Mouse (Mus musculus) 416B (cell line): ENCODE results near the gene Eif5a.
"Not testable (repeated sequence)": the region's sequence is repeated elsewhere in the genome, so short reads cannot be mapped to it uniquely, and the experiment has no call there.

Experiments
- DNase-seq: peaks from one replicate; pipeline ENCODE4 v3.0.0; 2011; ENCODE audit warnings: low read depth

The Eif5a gene

GRCm38 (mm10) chr11:69945997-69946891, 24.5 kb upstream of the Eif5a start:
- no peak for DNase-seq

DNA sequence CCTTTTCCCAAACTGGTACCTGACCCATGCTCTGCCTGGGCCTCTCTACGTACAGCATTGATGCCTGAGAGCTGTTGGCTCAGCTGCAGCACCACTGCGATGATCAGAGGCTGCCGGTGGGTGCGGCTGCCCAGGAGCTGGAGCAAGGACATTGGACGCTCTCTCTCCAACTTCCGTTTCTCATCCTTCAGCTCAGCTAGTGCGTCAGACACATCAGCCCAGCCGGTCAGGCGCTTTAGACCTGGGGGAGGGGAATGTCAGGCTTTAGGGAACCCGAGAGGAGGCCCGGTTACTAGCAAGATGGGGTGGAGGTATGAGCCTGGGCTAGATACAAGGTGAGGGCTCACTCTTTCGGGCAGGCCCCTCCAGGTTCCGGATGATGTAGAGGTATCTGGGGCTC, 23.5 kb upstream of the Eif5a start:
- DNase-seq = no peak

DNA sequence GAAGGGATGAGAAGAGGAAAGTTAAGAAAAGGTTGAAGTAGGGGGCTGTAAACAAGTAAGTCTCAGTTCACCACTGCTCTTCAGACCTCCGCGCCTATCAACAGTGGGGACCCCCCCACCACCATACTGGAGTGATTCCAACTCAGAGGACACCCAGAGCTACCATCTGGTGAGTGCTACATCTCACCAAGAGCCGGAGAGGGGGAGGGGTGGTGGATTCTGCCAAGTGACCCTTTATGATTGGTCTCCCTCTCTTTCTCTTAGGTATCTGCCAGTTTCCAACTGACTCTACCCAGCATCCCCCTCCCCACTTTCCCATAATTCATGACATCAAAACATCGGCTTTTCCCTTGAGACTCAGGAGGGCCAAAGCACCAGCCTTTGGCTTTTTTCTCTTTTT, 19.2 kb upstream of the Eif5a start:
- DNase-seq = no peak

GRCm38 (mm10) chr11:69939731-69940130, 18.0 kb upstream of the Eif5a start:
- no peak for DNase-seq

- no peak for DNase-seq
Observed at GRCm38 (mm10) chr11:69939181-69939580, 17.4 kb upstream of the Eif5a start.

GRCm38 (mm10) chr11:69938401-69938979, 16.7 kb upstream of the Eif5a start:
- no peak for DNase-seq

DNA sequence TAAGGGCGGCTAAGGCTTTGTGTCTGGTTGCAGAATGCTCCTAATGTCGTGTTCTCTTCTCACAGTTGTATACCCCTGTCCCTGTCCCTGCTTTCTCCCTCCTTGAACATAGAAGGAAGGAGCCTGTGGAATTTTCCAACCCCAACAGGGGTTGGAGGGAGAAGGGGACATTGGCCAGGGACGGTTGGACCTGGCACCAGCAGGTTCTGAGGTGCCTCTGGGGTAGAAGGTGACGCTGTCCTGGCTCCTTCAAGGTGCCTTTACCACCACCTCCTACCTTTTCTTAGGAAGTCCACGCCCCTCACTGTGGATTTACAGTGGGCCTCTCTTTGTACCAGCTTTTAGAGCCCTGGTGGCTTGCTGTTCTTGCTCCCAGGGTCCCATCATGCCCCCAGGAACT, 16.1 kb upstream of the Eif5a start:
- DNase-seq = no peak

- no peak for DNase-seq
Observed at GRCm38 (mm10) chr11:69937385-69937784, 15.6 kb upstream of the Eif5a start.

DNA sequence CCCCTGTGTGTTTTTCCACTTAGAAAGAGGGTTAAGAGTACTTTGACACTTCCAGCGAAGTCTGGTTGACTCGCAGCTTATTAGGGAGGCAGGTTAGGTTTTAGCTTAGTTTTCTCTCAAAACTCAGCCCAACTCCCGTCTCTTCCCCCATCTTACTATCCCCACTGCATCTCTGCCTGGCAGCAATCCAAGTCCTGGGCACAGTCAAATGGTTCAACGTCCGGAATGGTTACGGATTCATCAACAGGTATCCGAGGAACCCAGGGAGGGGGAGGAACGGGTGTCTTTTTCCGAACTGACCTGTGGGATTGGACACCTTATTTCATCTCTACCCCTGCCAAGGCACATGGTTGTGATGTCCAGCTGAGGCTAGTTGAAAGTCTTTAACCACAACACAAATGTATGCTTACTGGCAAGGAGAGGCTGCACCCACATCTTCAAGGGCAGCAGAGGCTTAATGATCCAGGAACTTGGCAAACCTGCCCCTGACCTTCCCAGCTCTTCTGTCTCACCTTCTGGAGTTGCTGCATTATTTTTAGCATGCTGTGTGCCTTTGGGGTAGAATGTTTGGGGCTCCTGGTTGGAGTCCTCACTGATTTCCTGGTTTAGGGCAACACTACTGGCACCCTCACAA, 15.1 kb upstream of the Eif5a start:
- DNase-seq = no peak

DNA sequence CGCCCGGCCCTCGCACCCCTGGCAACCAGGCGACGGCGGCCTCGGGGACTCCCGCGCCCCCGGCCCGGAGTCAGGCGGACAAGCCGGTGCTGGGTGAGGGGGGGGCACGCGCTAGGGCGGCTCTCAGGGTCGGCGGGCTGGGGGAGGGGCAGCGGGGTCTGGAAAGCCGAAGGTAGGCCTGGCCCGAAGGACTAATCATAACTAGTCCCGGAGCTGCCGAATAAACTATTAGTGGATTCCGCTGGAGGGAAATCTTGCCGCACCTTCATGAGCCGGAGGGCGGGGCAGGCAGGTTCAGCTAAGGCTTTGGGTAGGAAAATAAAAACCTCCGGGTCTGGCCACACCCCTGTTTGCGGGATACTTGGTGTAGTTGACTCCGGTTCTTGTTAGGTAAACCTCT, 14.4 kb upstream of the Eif5a start:
- no peak for DNase-seq

DNA sequence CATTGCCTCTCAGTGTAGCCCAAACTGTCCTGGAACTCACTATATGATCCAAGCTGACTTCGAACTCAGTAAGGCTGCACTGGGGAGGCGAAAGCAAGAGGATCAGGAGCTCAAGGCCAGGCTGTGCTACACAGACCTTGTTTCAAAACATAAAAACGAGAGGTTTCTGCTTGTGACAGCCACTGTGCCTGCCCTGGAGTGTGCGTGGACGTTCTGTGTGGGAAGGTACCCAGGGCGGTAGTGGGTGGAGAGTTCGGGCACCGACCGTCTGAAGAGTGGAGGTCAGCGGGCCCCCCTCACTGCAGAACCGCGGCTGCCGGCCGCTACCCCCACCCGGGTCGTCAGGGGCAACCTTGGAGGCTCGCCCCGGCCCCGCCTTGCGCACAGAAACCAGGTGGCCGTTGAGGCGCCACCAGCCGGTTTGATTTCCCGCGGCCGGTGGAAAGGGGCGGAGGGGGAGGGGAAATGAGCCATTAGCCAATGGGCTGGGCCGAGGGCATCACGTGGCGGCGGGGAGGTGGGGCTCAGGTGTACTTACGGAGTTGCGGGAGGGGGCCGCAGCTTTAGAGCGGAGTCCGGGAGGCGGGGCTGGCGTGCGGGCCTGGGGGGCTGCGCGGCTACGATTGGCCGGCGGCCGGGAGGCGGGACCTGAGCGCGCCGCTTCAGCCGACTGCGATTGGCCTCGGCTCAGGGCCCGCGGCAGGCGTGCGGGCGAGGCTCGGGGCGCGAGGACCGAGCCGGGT, 13.6 kb upstream of the Eif5a start, which contains the start of gene Ybx2:
TSS of gene Ybx2 (plus strand) at position 660 of the 743 bp plus-strand sequence.
- no peak for DNase-seq

GRCm38 (mm10) chr11:69934681-69935080, 12.9 kb upstream of the Eif5a start:
- no peak for DNase-seq

DNA sequence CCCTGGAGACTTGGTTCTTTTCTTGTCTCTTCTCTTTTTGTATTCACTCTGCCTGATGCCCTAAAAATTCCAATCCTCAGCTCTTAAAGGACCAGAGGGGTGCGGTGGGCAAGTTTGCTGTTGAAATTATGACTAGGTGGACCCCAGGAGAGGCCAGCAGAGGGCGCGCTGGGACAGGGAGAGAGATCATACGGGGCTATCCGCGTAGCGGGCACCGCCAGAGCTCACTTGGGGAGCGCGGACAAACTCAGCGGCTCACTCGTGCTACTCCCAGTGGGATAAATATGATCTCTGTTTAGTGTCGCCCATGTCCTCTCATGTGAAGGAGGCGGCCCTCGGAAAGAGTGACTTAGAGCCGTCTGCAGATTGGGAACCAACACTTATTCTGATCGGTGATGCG, 12.4 kb upstream of the Eif5a start:
- DNase-seq = peak; percentile 84

DNA sequence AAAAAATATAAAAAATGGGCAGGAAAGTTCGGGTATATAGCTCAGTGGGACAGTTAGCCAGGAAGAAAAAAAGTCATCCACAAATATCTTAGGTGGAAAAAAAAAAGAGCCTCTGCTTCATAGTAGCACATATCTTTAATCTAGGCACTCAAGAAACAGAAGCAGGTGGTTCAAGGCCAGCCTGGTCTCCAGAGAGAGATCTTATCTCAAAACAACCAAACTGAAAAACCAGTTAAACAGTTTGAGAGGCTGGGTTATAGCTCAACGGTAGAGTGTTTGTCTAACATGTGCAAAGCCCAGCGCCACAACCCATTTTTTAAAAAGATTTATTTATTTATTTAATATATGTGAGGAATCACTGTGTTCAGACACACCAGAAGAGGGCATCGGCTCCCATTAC, 11.3 kb upstream of the Eif5a start:
- peak; percentile 63 for DNase-seq

DNA sequence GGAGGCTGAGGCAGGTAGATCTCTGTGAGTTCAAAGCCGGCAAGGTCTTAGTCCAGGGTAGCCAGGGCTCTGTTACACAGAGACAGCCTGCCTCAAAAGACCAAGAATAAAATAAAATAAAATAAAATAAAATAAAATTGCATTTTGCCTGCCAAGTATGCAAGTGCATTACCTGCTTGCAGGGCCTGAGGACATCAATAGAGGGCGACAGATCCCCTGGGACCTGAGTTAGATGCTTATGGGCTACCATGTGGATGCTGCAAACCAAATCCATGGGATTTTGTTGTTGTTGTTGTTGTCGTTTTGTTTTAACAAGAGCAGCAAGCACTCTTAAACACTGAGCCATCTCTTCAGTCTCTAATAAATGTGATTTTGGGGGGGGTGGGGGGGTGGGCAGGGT, 10.5 kb upstream of the Eif5a start:
- peak; percentile 45 for DNase-seq

GRCm38 (mm10) chr11:69931769-69932168, 10.0 kb upstream of the Eif5a start:
- DNase-seq = no peak

GRCm38 (mm10) chr11:69930967-69931537, 9.3 kb upstream of the Eif5a start:
- peak; percentile 93 for DNase-seq

GRCm38 (mm10) chr11:69930176-69930575, 8.4 kb upstream of the Eif5a start:
- not testable (repeated sequence) for DNase-seq

DNA sequence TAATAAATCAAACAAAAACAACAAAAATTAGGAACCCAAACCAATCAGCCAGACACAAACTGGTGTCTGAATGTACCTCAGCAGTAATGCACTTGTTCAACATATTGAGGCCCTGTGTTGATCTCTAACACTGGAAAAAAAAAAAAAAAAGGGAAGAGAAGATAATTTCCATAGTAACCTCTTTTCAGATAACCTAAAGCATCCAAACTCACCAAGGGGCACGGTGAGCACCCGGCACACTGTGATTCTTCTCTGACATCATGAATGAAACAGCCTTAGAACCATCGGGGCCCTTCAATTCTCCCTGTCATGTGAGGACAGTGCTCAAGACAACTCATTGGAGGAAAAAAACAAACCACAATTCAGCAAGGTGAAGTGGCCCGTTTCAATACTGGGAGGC, 8.0 kb upstream of the Eif5a start:
- DNase-seq = no peak

DNA sequence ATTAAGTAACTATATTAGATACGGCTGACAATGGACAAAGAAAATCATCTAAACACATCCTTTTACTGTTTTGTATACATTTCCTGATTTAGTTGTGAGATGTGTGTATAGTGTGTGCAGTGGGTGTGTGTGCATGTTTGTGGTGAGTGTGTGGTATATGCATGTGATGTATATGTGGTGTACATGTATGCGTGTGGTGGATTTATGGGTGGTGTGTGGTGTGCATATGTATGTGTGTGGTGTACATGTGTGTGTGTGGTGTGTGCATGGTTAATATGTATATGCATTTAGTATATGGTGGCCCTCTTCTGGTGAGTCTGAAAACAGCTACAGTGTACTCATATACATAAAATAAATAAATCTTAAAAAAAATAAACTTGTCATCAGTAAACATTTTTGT, 5.7 kb upstream of the Eif5a start:
- DNase-seq = no peak

DNA sequence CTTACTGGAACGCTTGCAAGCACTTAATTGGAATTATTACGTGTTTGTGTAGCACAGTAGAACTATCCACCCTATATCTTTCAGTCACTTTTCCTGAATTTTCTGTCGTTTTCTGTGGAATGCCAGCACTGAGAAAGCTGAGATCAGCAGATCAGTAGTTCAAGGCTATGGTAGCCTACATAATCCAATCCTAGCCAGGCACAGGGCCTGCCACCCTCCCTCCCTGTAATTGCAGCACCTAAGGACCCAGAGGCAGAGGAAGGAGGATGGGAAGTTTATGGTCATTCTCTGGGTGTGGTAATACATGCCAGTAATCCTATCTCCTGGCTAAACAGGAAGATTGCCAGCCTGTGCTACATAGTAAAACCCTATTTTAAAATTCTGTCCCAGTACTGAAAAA, 1.0 kb upstream of the Eif5a start:
- peak; percentile 85 for DNase-seq
